Mouse (Mus musculus) layer of hippocampus, adult 9-10 months (tissue): ENCODE results near the gene Fastkd1.
A peak's percentile ranks its signal among the peaks of the same experiment; 100 is the strongest.
"Not testable (repeated sequence)": the region's sequence is repeated elsewhere in the genome, so short reads cannot be mapped to it uniquely, and the experiment has no call there.

Experiments used
- DNase-seq: peaks from one replicate; pipeline ENCODE4 v3.0.0; 2022; ENCODE audit warnings: low spot score

Fastkd1 gene

DNA sequence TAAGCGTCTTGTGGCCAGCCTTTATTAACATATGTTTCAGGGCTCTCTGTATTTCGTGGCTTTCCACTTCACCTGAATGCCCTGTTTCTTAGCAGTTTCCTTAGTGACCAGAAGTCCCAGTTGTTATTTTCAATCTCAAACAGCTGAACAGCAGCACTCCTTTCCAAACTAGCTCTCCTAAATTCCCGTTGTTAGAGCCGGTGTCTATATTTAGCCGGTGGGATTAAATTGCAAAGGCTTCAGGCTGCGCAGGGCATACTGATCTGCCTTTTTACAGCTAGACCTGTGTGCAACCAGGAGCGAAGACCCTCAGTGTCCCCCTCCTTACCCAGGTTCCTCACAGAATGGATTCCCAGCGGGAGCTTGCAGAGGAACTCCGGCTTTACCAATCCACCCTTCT lies 43.5 kb downstream of the Fastkd1 start, which contains the start of gene Klhl41:
Gene Klhl41, plus strand, starts transcription at position 268 of the 400 bp plus-strand sequence.
- no peak for DNase-seq

DNA sequence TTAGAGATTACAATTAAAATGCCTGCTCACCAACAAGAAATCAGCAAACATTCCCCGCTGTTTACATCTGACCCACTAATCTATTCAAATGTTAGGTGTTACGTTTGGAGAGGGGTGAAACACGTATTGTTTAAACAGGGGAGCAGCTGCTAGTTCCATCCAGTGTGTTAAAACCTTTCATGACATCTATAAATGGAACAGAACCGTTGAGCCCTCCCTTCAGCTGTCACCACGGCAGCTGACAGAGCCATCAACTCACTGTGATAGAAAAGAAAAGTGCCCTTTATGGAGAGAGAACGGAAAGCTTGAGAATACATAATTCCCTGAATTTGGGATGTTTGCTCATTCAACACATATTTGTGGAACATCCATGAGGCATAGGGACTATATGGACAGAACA lies 44.9 kb downstream of the Fastkd1 start:
- no peak for DNase-seq

DNA sequence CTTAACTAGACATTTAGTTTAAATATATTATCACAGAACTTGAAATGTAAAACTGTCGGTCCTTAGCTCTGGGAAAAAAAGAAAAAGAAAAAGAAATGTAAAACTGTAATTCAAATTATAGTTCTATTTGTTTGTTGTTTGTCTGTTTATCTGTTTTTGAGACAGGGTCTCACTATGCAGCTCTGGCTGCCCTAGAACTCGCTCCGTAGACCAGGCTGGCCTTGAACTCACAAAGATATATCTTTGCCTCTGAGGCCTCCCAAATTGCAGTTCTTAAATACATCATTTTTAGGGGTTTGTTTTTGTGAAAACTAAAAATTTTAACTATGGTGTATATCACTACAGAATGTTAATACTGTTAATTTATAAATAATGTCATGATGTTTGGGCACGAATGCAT lies 45.7 kb downstream of the Fastkd1 start:
- DNase-seq, result no peak

DNA sequence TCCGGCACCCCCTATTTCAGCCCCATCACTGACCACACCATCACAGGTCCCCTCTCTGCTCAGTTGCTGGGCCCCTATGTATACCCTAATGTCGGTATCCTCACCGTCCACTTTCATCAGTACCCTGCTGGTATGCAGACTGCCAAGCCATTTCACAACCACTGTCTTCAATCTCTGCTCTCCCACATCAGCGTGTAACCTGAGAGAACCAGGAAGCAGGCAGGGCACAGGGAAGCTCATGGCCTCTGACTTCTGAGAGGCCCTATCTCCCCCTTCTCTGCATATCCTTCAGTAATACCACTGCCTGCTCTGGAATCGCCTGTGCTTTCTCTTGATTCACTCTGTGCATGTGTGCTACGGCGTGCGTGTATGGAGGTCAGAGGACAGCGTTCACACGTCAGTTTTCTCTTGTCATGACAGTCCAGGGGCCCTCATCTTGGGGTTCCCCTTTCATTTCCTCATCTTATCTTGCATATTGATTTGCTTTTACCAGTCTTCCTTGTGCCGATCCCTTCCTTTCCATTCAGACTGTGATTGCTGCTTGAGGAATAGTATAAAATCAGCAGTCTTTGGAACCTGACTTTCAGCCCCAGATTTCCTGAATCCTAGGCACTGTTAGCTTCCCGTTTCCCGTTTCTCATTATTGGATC lies 49.4 kb downstream of the Fastkd1 start:
- DNase-seq, result no peak

DNA sequence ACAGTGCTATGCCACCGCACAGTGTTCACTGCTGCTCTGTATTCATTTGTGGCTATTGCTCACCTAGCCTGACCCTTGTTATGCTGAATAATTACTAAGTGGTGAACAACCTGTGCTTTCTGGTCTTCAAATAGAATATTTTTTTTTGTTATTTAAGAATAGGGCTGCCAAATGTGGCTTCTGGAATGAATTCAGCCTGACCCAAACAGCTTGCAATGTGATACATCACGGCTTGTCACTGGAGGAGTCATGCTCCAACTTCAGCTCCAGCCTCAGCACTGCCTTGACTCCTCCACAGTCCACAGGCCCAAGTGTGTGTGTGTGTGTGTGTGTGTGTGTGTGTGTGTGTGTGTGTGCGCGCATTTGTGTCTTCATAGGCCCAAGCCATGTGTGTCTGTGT lies 54.0 kb downstream of the Fastkd1 start:
- no peak for DNase-seq

DNA sequence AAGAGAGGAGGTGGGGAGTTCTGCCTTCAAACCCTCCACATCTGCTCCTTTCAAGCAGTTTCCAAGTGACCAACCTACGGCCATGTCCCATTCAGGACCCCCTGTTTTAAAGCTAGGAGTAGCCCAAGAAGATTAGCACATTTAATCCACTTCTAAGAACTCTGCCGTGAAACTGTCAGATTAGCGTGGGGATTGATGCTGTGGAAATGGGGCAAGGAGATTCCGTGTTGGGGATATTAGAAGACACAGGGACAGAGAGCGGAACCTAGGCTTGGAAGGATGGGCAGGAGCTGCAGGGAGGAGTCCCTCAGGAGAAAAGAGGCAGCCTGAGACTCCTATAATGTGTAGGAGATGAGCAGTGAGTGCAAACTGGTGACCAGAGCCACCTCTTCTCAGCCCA lies 63.6 kb downstream of the Fastkd1 start:
- no peak for DNase-seq

DNA sequence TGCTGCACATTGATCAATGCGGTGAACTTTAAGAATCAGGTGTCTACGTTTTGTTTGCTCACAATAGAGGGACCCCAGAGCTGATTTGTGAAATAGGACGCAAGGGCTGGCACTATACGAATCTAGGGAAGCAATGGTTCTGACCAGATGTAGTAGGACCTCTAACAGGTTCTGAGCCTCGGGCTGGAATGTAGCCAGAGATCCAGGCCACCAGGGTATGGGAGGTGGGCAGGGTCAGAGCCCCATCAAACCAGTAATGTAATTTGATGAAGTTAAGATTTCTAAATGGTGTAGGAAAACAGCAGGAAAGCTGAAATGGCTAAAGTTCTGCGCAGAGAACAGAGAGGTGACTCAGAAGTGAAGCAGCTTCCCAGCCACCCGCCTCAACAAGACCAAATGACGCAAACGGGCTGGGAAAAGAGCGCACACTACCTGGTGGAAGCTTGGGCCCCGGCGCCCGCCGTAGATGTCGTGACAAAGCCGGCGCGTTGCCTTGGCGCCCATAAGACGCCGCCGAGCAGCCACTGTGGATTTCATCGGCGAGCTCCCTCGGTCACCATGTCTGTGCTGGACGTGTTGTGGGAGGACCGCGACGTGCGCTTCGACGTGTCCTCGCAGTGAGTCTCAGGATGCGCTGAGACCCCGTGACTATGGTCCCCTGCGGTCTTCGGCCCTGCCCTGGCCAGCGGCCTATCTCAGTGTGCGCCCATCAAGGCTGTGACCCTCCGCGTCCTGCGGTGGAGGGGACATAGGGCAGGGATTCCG lies 66.4 kb downstream of the Fastkd1 start, which contains the start of gene Bbs5:
Gene Bbs5, plus strand, starts transcription at position 446 of the 765 bp plus-strand sequence.
- peak; percentile 78 for DNase-seq

DNA sequence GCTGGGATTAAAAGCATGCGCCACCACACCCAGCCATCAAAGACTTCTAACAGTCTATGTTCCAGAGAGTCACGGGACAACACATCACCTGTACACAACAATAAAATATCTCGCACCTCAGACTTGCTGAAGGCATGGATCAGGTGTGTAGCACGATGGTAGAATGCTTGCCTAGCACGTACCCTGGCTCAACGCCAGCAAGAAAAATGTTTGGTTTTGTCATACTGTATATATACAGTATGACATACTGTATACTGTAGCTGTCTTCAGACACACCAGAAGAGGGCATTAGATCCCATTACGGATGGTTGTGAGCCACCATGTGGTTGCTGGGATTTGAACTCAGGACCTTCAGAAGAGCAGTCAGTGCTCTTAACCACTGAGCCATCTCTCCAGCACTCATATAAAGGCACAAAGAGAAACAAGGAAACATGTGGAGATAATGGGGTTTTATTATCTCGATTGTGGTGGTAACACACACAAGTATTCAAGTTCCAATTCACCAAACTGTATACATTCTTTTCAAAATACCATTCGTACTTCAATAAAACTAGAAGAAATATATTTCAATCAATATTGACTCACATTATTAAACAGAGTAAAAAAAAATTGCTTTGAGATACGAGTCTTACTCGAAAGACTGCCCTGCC lies 68.2 kb downstream of the Fastkd1 start:
- no peak for DNase-seq

DNA sequence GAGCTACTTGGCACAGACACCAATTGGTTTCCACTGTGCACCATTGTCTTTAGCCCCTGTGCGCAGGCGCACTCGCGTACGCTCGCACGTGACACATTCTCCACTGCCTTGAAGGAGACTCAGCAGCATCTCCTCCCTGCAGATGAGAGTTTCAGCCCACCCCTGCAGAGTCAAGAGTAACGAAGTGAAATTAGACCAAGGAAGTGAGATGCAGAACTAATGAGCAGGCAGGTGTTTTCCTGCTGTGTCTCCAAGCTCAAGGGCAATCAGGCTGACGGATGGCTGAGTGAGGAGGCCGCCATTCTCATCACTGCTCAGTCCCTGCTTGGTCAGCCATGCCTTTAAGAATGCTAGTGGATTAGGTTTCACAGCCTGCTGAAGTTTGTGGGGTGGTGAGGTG lies 73.2 kb downstream of the Fastkd1 start:
- DNase-seq, result no peak

DNA sequence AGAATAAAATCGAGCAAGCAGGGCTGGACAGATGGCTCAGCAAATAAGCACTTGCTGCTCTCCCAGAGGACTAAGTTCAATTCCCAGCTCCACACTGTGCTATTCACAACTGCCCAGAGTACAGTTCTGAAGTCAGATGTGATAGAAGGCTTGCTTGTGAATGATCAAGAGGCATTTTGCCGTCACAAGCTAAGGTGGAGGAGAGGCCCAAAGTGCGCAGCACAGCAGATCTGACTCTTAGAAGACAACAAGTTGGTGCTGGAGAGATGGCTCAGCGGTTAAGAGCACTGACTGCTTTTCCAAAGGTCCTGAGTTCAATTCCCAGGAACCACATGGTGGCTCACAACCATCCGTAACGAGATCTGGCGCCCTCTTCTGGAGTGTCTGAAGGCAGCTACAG lies 75.3 kb downstream of the Fastkd1 start:
- not testable (repeated sequence) for DNase-seq
